Mouse (Mus musculus) gastrocnemius, postnatal 14 days (tissue): ENCODE results near the gene Mepe. TPM values are rescaled to one million over a fixed set of nuclear protein-coding genes. Genes with fewer than 3 reads are reported as not detected.

ENCODE experiments used
- DNase-seq: peaks from one replicate; pipeline ENCODE4 v3.0.0; 2021; ENCODE audit warnings: mixed read lengths
- intact Hi-C: fragments of 180-260 bp; cut with DNase I; formaldehyde crosslinking; loops from one replicate; pipeline ENCODE4 v1.15.1; 2025; ENCODE audit warnings: low total_unique reads
- long read RNA-seq, 2 experiments: library from polyadenylated mRNA; stranded (forward); transcript quantifications; one replicate each; pipeline ENCODE4 v2.0.0; 2021
- total RNA-seq, 2 experiments: library from RNA; stranded (reverse); gene quantifications; 2 replicates each; pipeline ENCODE4 v1.2.3; 2021

Gene Mepe
- total RNA-seq, result not detected
- long read RNA-seq, experiment 1, result 0 reads
- long read RNA-seq, experiment 2, result 0 reads

GRCm38 (mm10) chr5:104325029-104325428, at the start of gene Mepe:
Gene Mepe (plus strand): TSS chr5:104325329.
- no peak for DNase-seq
- intact Hi-C loops, result no loop called here

- no peak for DNase-seq
These were observed 30.9 kb upstream of the Mepe start for GRCm38 (mm10) chr5:104294201-104294600.

GRCm38 (mm10) chr5:104298994-104299393, 26.1 kb upstream of the Mepe start, which contains the start of gene Ibsp:
Gene Ibsp (plus strand): TSS chr5:104299171.
- no peak for DNase-seq
- intact Hi-C loops, result no loop called here

More at GRCm38 (mm10) chr5:104294201-104294600, 30.9 kb upstream of the Mepe start:
- intact Hi-C loops, result no loop called here

- intact Hi-C loops, result no loop called here
- no peak for DNase-seq
These were observed 11.1 kb upstream of the Mepe start for GRCm38 (mm10) chr5:104314073-104314472.

GRCm38 (mm10) chr5:104326884-104327283, 1.8 kb downstream of the Mepe start:
- no peak for DNase-seq
- intact Hi-C loops, result no loop called here

GRCm38 (mm10) chr5:104327389-104327788, 2.3 kb downstream of the Mepe start:
- intact Hi-C loops, result no loop called here
- DNase-seq, result no peak

GRCm38 (mm10) chr5:104327876-104328275, 2.7 kb downstream of the Mepe start:
- intact Hi-C loops, result no loop called here
- DNase-seq, result no peak

GRCm38 (mm10) chr5:104328317-104328850, 3.3 kb downstream of the Mepe start:
- no peak for DNase-seq
- intact Hi-C loops, result no loop called here

- intact Hi-C loops, result no loop called here
- DNase-seq, result no peak
These were observed 4.3 kb downstream of the Mepe start for GRCm38 (mm10) chr5:104329381-104329780.

GRCm38 (mm10) chr5:104330088-104330487, 5.0 kb downstream of the Mepe start:
- intact Hi-C loops, result loop anchor here (10.0 kb wide), 1 partner anchor 325 kb away; no protein-coding TSS in a partner anchor
- no peak for DNase-seq

GRCm38 (mm10) chr5:104332296-104332695, 7.2 kb downstream of the Mepe start:
- DNase-seq, result no peak
- intact Hi-C loops, result loop anchor here (10.0 kb wide), 1 partner anchor 327 kb away; no protein-coding TSS in a partner anchor

GRCm38 (mm10) chr5:104333231-104333640, 8.1 kb downstream of the Mepe start:
- intact Hi-C loops, result loop anchor here (10.0 kb wide), 1 partner anchor 328 kb away; no protein-coding TSS in a partner anchor
- peak; percentile 35 for DNase-seq

GRCm38 (mm10) chr5:104333643-104334042, 8.5 kb downstream of the Mepe start:
- DNase-seq, result no peak
- intact Hi-C loops, result loop anchor here (10.0 kb wide), 1 partner anchor 329 kb away; no protein-coding TSS in a partner anchor

- intact Hi-C loops, result loop anchor here (10.0 kb wide), 1 partner anchor 330 kb away; no protein-coding TSS in a partner anchor
- DNase-seq, result no peak
These were observed 9.4 kb downstream of the Mepe start for GRCm38 (mm10) chr5:104334516-104334915.

- intact Hi-C loops, result loop anchor here (10.0 kb wide), 1 partner anchor 331 kb away; no protein-coding TSS in a partner anchor
- DNase-seq, result no peak
These were observed 10.8 kb downstream of the Mepe start for GRCm38 (mm10) chr5:104335962-104336361.

GRCm38 (mm10) chr5:104337491-104337890, 12.4 kb downstream of the Mepe start:
- no peak for DNase-seq
- intact Hi-C loops, result loop anchor here (10.0 kb wide), 1 partner anchor 333 kb away; no protein-coding TSS in a partner anchor

GRCm38 (mm10) chr5:104339009-104339408, 13.9 kb downstream of the Mepe start:
- no peak for DNase-seq
- intact Hi-C loops, result loop anchor here (2.0 to 10.0 kb wide), 2 partner anchors 120 to 334 kb away; no protein-coding TSS in a partner anchor

GRCm38 (mm10) chr5:104339706-104340512, 14.8 kb downstream of the Mepe start:
- intact Hi-C loops, result loop anchor here (2.0 to 10.0 kb wide), 2 partner anchors 121 to 335 kb away; no protein-coding TSS in a partner anchor
- DNase-seq, result no peak

GRCm38 (mm10) chr5:104340513-104340829, 15.3 kb downstream of the Mepe start:
- intact Hi-C loops, result no loop called here
- DNase-seq, result no peak

- intact Hi-C loops, result no loop called here
- no peak for DNase-seq
These were observed 17.8 kb downstream of the Mepe start for GRCm38 (mm10) chr5:104342881-104343280.
